Mouse (Mus musculus) hindbrain, postnatal 0 days (tissue): ENCODE results near the gene 6030408B16Rik. TPM values are rescaled to one million over a fixed set of nuclear protein-coding genes. Genes with fewer than 3 reads are reported as not detected.

Experiments used
- ATAC-seq: fragments of 200-750 bp; cut with Nextera tagmentation; 2 replicates; pipeline ENCODE4 v1.8.0; 2017; ENCODE audit warnings: mild to moderate bottlenecking, moderate TSS enrichment, moderate library complexity
- DNase-seq: peaks from one replicate; pipeline ENCODE4 v3.0.0-alpha.2; 2015; ENCODE audit warnings: low spot score
- H3K27ac ChIP-seq: fragments of 300-500 bp; sonication (generic); 2 replicates; pipeline ENCODE4 v1.5.1; 2014; ENCODE audit warnings: mild to moderate bottlenecking
- H3K27me3 ChIP-seq: fragments of 300-500 bp; sonication (generic); 2 replicates; pipeline ENCODE4 v1.6.1; 2014; ENCODE audit warnings: low read length, mixed read lengths; ENCODE audit not compliant: insufficient read depth
- H3K36me3 ChIP-seq: fragments of 300-500 bp; sonication (generic); 2 replicates; pipeline ENCODE4 v1.6.1; 2014; ENCODE audit warnings: low read length, mixed read lengths; ENCODE audit not compliant: insufficient read depth
- H3K4me1 ChIP-seq: fragments of 300-500 bp; sonication (generic); 2 replicates; pipeline ENCODE4 v1.6.1; 2014; ENCODE audit warnings: antibody characterized with exemption, low read length, mixed read lengths; ENCODE audit not compliant: insufficient read depth
- H3K4me2 ChIP-seq: fragments of 300-500 bp; sonication (generic); 2 replicates; pipeline ENCODE4 v1.6.1; 2014; ENCODE audit warnings: low read depth, mild to moderate bottlenecking, low read length, moderate library complexity, mixed read lengths
- H3K4me3 ChIP-seq: fragments of 300-500 bp; sonication (generic); 2 replicates; pipeline ENCODE4 v1.5.1; 2014; ENCODE audit warnings: low read length
- H3K9ac ChIP-seq: fragments of 300-500 bp; sonication (generic); replicated peaks from 2 replicates; pipeline ENCODE4 v1.6.1; 2014; ENCODE audit warnings: mild to moderate bottlenecking, low read length, moderate library complexity, mixed read lengths
- H3K9me3 ChIP-seq: fragments of 300-500 bp; sonication (generic); 2 replicates; pipeline ENCODE4 v1.6.1; 2016; ENCODE audit warnings: low read length, mixed read lengths
- CTCF ChIP-seq: IDR thresholded peaks from 2 replicates; pipeline ENCODE4 v1.5.1; 2016; ENCODE audit warnings: antibody characterized with exemption, control low read depth, low read depth
- WGBS: fragments of 180-500 bp; shearing (Covaris S2); extraction: QIAGEN DNeasy Blood & Tissue Kit; methylation state at CpG from one replicate; pipeline ENCODE4 v1.1.7; 2014; 5-methylcytosine and 5-hydroxymethylcytosine counted together
- polyA plus RNA-seq: library from polyadenylated mRNA; unstranded; fragments of >200 nt; fragmentation: Nextera tagmentation; extraction: Ambion mirVana; gene quantifications from 2 replicates; pipeline ENCODE4 v1.2.1, GENCODE M21; 2015
- total RNA-seq: library from RNA; depleted of rRNA; stranded (reverse); fragments of >200 nt; gene quantifications from 2 replicates; pipeline ENCODE4 v1.2.3, GENCODE M21; 2014

6030408B16Rik gene
- total and polyA plus RNA-seq, 2 experiments from 2014 or later = 0.15 TPM; not detected in 1

DNA sequence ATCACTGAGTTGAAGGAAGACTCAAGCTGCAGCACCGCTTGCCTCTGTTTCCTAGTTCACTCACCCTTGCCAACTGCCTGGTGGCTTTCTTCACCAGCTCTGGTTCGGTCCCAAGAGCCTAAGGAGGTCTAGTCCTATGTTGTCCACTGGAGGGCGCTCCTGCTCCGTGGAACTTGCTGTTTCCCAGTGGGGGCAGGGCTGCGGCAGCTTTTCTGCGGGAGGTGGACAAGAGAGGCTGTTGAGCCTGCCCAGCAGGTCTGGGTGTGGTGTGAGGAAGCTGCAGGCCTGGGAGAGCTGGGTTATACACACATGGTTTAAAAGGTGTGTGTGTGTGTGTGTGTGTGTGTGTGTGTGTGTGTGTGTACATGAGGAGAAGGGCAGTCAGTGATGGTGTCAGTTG lies 34.3 kb downstream of the 6030408B16Rik start:
- ATAC-seq = peak; percentile 64
- WGBS = 1% methylated on average over 6 of the region's 6 CpGs

DNA sequence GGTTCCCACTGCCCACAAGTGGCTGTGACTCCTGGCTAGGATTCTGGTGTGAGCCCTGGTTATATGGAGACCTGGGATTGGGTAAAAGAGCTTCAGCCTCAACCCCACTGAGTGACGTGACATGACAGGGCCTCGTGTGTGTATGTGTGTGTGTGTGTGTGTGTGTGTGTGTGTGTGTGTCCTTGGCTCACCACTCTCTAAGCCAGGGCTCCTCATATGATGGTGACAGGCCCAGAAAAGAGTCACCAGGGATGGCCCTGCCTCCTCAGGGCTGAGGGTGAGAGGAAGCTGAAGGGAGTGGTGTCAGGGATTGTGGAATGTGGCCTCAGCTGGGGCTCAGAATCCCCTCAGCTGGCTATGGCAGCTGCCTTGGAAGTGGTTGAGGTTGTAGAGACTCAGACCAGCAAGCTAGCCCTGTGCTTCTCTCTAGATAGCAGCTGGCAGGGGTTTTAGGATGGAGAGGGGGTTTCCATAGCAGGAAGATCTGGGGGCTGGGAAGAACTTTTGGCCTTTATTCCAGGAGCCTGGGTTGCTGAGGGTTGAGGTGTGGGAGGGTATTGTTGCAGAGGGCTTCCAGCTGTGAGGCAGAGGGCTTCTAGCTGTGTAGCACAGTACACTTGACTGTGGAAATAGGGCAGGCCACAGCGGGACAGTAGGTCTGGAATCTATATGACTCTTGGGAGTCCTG lies 36.0 kb downstream of the 6030408B16Rik start:
- no peaks in the 10 kb centered on the region for H3K4me1 ChIP-seq
- no peak overlapping the region for H3K4me3 ChIP-seq
- no peak overlapping the region for H3K9ac ChIP-seq
- no peaks in the 10 kb centered on the region for H3K27me3 ChIP-seq
- no peak for TF ChIP-seq CTCF
- no peaks in the 10 kb centered on the region for H3K36me3 ChIP-seq
- ATAC-seq (no peak), DNase-seq (no peak)
- no peak overlapping the region for H3K27ac ChIP-seq
- H3K9me3 ChIP-seq = no peaks in the 10 kb centered on the region
- no peak overlapping the region for H3K4me2 ChIP-seq
- 52% methylated on average over 3 of the region's 3 CpGs for WGBS

More for the DNA sequence above, 34.3 kb downstream of the 6030408B16Rik start:
- Histone ChIP-seq H3K36me3 (no peaks in the 10 kb centered on the region), H3K4me3 (no peak overlapping the region), H3K9me3 (no peaks in the 10 kb centered on the region), H3K27me3 (no peaks in the 10 kb centered on the region), H3K9ac (no peak overlapping the region), H3K27ac (no peak overlapping the region), H3K4me2 (no peak overlapping the region), H3K4me1 (no peaks in the 10 kb centered on the region)
- peak; percentile 90 for DNase-seq
- TF ChIP-seq CTCF = peak; percentile 99

- no peak overlapping the region for H3K27ac ChIP-seq
- H3K27me3 ChIP-seq = no peaks in the 10 kb centered on the region
- no peak overlapping the region for H3K9ac ChIP-seq
- no peak for DNase-seq
- no peak for ATAC-seq
- no peaks in the 10 kb centered on the region for H3K36me3 ChIP-seq
- H3K9me3 ChIP-seq = no peaks in the 10 kb centered on the region
- WGBS = 50% methylated on average over 3 of the region's 3 CpGs
- H3K4me2 ChIP-seq = no peak overlapping the region
- no peaks in the 10 kb centered on the region for H3K4me1 ChIP-seq
- TF ChIP-seq CTCF = no peak
- no peak overlapping the region for H3K4me3 ChIP-seq
These were observed 36.5 kb downstream of the 6030408B16Rik start for GRCm38 (mm10) chr15:101329564-101329892.

DNA sequence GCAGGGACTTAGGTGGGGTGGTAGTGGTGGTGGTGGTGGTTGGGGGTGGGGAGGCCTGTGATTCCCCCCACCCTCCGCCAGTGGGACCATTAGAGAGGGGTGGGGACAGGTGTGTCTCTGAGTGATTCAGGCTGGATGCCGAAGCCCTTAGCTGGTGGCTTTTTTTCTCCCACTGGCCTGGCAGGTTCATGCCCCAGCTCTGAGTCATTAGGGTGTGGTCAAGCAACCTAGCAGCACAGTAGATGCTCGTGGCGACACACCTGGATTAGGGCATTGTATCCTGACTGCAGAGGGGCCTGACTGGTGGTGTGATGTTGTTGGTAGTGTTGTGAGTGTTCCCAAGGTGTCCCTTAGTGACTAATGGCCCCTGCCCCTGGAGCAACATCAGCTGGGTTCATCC lies 38.1 kb downstream of the 6030408B16Rik start:
- Histone ChIP-seq H3K4me1 (no peaks in the 10 kb centered on the region), H3K9ac (no peak overlapping the region), H3K27ac (no peak overlapping the region), H3K4me3 (no peak overlapping the region), H3K4me2 (no peak overlapping the region), H3K36me3 (no peaks in the 10 kb centered on the region), H3K9me3 (no peaks in the 10 kb centered on the region), H3K27me3 (no peaks in the 10 kb centered on the region)
- 87% methylated on average over 4 of the region's 4 CpGs for WGBS
- no peak for TF ChIP-seq CTCF
- DNase-seq = no peak
- no peak for ATAC-seq

DNA sequence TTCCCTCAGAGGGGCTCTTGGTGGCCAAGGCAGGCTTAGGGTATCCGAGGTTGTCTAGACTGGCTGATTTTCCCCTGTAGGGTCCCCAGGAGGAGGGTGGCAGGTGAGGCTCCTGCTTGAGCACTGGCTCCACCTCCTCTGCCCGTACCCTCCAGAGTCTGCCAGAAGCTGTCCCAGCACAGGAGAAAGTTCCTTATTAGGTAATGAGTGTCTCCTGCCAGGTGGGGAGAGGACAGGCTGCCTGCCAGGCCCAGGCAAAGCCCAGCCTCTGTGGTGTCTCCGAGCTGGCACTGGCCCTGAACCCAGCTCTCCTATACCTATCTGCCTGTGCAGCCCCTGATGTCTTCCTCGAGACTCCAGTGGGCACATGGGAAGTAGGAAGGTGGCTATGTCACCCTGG lies 39.4 kb downstream of the 6030408B16Rik start:
- no peaks in the 10 kb centered on the region for H3K4me1 ChIP-seq
- DNase-seq (no peak), ATAC-seq (no peak)
- no peak overlapping the region for H3K4me2 ChIP-seq
- H3K9ac ChIP-seq = no peak overlapping the region
- no peaks in the 10 kb centered on the region for H3K27me3 ChIP-seq
- no peak overlapping the region for H3K4me3 ChIP-seq
- 65% methylated on average over 4 of the region's 4 CpGs for WGBS
- H3K9me3 ChIP-seq = no peaks in the 10 kb centered on the region
- TF ChIP-seq CTCF = no peak
- H3K27ac ChIP-seq = no peak overlapping the region
- H3K36me3 ChIP-seq = no peaks in the 10 kb centered on the region

DNA sequence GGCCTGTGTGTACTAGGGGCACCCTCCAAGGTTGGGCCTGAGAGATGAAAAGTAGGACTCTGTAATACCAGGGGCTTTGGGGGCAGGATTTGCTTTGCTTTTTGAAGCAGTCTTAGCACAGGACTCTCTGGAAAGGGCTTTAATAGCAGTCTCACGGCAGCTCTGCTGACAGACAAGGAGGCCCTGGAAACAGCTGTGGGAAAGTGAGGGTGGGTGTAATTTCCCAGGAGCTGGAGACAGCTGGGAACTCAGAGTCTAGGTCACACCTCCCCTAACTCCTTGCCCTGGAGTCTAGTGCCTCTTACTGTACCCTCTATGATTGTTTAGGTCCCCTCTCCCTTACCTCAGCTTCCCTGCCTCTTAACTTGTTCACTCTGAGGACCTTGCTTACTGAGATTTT lies 40.2 kb downstream of the 6030408B16Rik start:
- no peak overlapping the region for H3K4me2 ChIP-seq
- H3K36me3 ChIP-seq = no peaks in the 10 kb centered on the region
- TF ChIP-seq CTCF = no peak
- H3K9ac ChIP-seq = no peak overlapping the region
- DNase-seq = no peak
- no peak overlapping the region for H3K4me3 ChIP-seq
- no peaks in the 10 kb centered on the region for H3K4me1 ChIP-seq
- WGBS = 56% methylated on average over 1 of the region's 1 CpGs
- H3K27ac ChIP-seq = no peak overlapping the region
- H3K27me3 ChIP-seq = no peaks in the 10 kb centered on the region
- no peaks in the 10 kb centered on the region for H3K9me3 ChIP-seq
- no peak for ATAC-seq

GRCm38 (mm10) chr15:101333648-101334047 lies 40.6 kb downstream of the 6030408B16Rik start:
- no peaks in the 10 kb centered on the region for H3K27me3 ChIP-seq

More at GRCm38 (mm10) chr15:101333648-101334047, 40.6 kb downstream of the 6030408B16Rik start:
- no peak for DNase-seq
- H3K36me3 ChIP-seq = no peaks in the 10 kb centered on the region
- no peak overlapping the region for H3K4me3 ChIP-seq
- no peak overlapping the region for H3K27ac ChIP-seq
- WGBS = 67% methylated on average over 4 of the region's 4 CpGs
- no peak overlapping the region for H3K9ac ChIP-seq
- no peak for ATAC-seq
- H3K9me3 ChIP-seq = no peaks in the 10 kb centered on the region
- H3K4me2 ChIP-seq = no peak overlapping the region
- no peak for TF ChIP-seq CTCF
- H3K4me1 ChIP-seq = no peaks in the 10 kb centered on the region
